Mouse (Mus musculus): ENCODE measurements around the gene Hoxc4. TPM values are rescaled to one million over a fixed set of nuclear protein-coding genes. Genes with fewer than 3 reads are reported as not detected.
A peak's percentile ranks its signal among the peaks of the same experiment; 100 is the strongest.

Gene Hoxc4
- polyA plus RNA-seq, 1 experiment from 2014 or later = not detected

DNA sequence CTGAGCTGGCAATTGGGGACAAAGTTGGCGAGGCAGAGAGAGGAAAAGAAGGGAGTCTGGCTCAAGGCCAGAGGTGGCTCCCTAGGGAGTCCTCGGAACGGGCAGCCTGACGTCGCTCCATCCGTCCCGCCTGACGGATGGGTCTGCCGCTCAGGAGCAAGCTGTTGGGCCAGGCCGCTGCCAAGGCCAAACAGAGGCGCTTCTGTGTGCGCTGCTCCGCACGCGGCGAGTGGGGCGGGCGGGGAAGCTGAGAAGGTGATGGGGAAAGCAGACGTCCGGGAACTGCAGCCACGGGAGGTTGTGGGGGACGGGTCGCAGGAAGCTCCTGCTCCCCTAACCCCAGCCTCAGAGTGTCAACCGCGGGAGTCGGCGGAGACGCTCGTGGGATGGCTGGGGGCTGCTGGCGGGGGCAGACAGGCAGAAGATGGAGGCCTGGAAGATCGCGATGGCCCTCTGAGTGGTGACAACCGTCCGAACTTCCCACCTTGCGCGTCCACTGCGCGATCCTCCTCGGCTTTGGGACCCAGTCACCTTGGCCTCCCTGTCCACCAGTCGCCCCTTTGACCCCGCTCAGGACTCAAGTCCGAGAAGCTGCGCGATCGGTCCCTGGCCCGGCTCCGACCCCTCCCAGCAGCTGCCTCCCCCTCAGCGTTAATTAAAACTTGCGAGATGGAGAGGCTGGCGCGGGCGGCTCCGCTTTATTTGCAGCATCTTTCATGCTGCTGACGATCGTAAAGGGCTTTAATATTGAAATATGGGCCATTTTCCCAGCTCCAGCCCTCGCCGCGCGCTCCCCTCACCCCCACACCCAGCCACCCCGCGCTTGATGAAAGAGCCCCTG is 67.3 kb downstream of the Hoxc4 start:
- peak; percentile 48; the same call in 1 of the 2 replicates for ATAC-seq
- WGBS = under 1% methylated on average over 61 of the region's 61 CpGs
- Histone ChIP-seq H3K27ac (no peak overlapping the region), H3K4me2 (peak overlapping the region; percentile 59), H3K4me1 (peaks cover 23% of the 10 kb centered on the region), H3K9me3 (replicated peaks) (no peaks in the 10 kb centered on the region), H3K27me3 (peaks cover 100% of the 10 kb centered on the region), H3K4me3 (peak overlapping the region; percentile 32), H3K9ac (peak overlapping the region; percentile 50), H3K36me3 (ENCODE audit: poor library complexity, severe bottlenecking) (no peaks in the 10 kb centered on the region)

MicroRNAs encoded within 50 kb of the gene (microRNA counts, 519-probe panel; counts per million panel counts)
- 177 counts per million, percentile 53 among the panel's probes with 10 or more counts for microRNA mmu-miR-615-3p
- 177 counts per million, percentile 53 among the panel's probes with 10 or more counts for microRNA mmu-miR-615-5p

Small RNAs within 50 kb of the gene (microRNA-seq; reads per million reads assigned to microRNA genes)
- gene Mir196a-2 = not detected
- gene Mir615 = 8.3 reads per million, percentile 21 among the genes with 10 or more reads in this experiment

Other genes starting within 250 kb of the Hoxc4 start
- gene Hoxc13, start 97.8 kb upstream of the Hoxc4 start, polyA plus RNA-seq (2015; fragmentation: Nextera tagmentation; extraction: Ambion mirVana) = not detected in 2 replicates
- not detected in 2 replicates for gene Hoxc12, start 82.2 kb upstream of the Hoxc4 start, polyA plus RNA-seq (2015; fragmentation: Nextera tagmentation; extraction: Ambion mirVana)
- gene Hoxc11, start 64.5 kb upstream of the Hoxc4 start, polyA plus RNA-seq (2015; fragmentation: Nextera tagmentation; extraction: Ambion mirVana) = not detected in 2 replicates
- gene Hoxc10, start 52.1 kb upstream of the Hoxc4 start, polyA plus RNA-seq (2015; fragmentation: Nextera tagmentation; extraction: Ambion mirVana) = not detected in 2 replicates
- gene Hoxc5, start 51.5 kb upstream of the Hoxc4 start, polyA plus RNA-seq (2015; fragmentation: Nextera tagmentation; extraction: Ambion mirVana) = not detected in 2 replicates
- not detected in 2 replicates for gene Hoxc9, start 42.5 kb upstream of the Hoxc4 start, polyA plus RNA-seq (2015; fragmentation: Nextera tagmentation; extraction: Ambion mirVana)
- not detected in 2 replicates for gene Hoxc8, start 28.3 kb upstream of the Hoxc4 start, polyA plus RNA-seq (2015; fragmentation: Nextera tagmentation; extraction: Ambion mirVana)
- not detected in 2 replicates for gene Hoxc6, start 20.7 kb upstream of the Hoxc4 start, polyA plus RNA-seq (2015; fragmentation: Nextera tagmentation; extraction: Ambion mirVana)
- gene Smug1, start 148.2 kb downstream of the Hoxc4 start, polyA plus RNA-seq (2015; fragmentation: Nextera tagmentation; extraction: Ambion mirVana) = 24.4 and 27.3 TPM in 2 replicates
- gene Cbx5, start 220.9 kb downstream of the Hoxc4 start, polyA plus RNA-seq (2015; fragmentation: Nextera tagmentation; extraction: Ambion mirVana) = 161 and 174 TPM in 2 replicates
- gene Hnrnpa1, start 221.5 kb downstream of the Hoxc4 start, polyA plus RNA-seq (2015; fragmentation: Nextera tagmentation; extraction: Ambion mirVana) = 1,312 and 1,385 TPM in 2 replicates
- gene Nfe2, start 239.5 kb downstream of the Hoxc4 start, polyA plus RNA-seq (2015; fragmentation: Nextera tagmentation; extraction: Ambion mirVana) = 0.57 and 1.6 TPM in 2 replicates

All from forebrain, embryonic 13.5 days (tissue).